Mouse (Mus musculus) megakaryocyte progenitor cell, adult 5-6 weeks (primary cell): Measurements from ENCODE around the gene Edc3. TPM values are rescaled to one million over a fixed set of nuclear protein-coding genes. Genes with fewer than 3 reads are reported as not detected.
A peak's percentile ranks its signal among the peaks of the same experiment; 100 is the strongest.

Experiments used
- ATAC-seq: replicated peaks from 2 replicates; pipeline ENCODE4 v1.8.0; 2016; ENCODE audit warnings: mild to moderate bottlenecking, moderate TSS enrichment, inconsistent platforms; ENCODE audit not compliant: poor library complexity
- total RNA-seq, 2 experiments: library from RNA; stranded (forward) in 1 of 2; stranded (reverse) in 1 of 2; fragments of 157-497, 149-512 nt in 1 of 2; fragments of 200-1000 nt in 1 of 2; gene quantifications; 2 replicates each; pipeline versions ENCODE4 v1.2.3 to v1.2.4; 2015 to 2017

The Edc3 gene
- total RNA-seq, 2 experiments from 2014 or later = 4.8 to 8.2 TPM

DNA sequence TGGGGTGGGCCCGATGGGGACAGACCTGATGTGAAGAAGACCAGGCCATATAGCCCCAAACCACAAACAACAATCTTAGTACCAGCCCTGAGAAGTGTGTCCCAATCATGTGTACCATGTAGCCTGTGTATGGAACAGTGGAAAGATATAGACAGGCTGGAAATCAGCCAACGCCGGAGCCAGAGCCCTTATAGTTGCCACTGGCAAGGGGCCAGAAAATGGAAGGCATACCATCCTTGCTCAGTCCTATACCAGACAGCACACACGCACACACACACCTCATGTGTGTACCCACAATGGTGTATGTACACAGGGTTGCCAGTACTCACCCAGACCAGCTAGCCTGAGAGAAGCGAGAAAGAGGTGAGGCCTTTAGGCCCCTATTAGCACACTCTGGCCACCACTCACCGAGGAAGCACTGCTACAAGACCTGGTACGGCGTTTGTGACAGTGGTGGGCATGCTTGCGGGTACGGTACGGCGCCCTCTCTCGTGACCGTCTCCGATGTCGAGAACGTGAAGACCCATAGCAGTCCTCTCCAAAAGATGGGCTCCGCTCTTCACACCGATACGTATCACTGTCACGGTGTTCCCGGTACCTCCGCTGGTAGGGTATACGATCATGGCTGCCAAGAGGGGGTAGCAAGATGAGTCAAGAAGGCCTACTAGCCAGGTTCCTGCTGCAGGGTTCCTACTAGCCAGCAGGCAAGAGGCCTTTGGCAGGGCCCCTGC is 52.2 kb downstream of the Edc3 start:
- no peak for ATAC-seq

DNA sequence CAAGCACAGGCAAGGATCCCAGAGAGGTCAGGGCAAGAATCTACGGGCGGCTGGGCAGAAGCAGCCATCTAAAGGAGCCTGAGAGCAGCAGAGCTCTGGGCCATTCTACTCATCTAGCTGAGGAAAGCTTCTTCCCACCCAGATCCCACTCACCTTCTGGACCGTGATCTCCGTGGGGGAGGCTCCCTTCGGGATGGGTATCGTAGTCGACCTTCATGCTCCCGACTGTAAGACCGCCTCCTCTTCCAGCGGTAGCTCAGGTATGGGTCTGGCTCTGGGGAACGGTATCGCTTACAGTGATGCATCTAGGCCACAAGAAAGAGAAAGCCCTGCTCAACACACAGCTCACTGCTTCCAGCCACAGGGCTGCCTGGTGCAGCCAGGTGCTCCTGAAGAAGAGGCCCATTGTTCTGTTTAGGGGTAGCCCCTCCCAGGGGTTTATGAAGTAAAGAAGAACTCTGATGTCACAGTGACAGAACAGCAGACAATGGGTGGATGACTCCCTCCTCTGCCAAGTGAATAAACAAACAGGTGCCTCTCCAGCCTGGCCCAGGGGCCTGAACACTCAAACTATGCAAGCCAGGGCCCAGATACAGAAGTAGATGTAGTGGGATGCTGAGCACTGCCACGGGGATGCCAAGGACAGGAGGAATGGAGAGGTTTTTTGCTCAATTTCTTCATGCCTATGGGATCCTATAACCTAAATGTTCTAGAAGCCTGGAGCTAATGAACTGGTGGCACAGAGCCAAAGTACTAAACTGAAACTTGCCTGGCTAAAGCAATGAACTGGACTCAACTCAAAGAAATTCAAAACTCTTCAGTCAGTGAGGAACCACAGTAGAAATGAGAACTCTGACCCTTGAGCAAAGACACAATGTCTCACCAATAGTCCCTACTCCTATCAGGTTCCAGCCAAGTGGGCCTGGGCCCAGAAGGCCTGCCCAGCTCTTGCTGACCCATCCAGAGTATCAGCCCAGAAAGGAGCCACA is 53.5 kb downstream of the Edc3 start:
- ATAC-seq = no peak

DNA sequence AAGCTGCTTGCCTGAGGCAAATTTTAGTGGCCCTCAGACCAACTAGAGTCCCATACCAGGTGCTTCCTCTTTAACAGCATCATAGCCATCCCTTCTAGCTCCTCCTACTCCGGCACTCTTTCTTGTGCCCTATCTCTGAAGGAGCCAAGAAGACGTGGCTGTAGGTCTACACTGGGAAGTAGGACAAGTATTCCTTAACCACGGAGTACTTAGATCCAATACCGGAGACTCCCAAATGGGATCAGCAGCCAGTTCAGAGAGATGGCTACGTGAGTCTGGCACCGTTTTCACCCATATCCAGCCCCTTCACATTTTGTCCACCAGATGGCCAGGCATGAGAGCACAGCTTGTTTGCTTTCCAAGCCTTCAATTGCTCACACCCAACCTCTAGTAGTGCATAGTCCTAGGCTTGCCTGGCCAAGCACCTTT is 54.2 kb downstream of the Edc3 start:
- no peak for ATAC-seq

DNA sequence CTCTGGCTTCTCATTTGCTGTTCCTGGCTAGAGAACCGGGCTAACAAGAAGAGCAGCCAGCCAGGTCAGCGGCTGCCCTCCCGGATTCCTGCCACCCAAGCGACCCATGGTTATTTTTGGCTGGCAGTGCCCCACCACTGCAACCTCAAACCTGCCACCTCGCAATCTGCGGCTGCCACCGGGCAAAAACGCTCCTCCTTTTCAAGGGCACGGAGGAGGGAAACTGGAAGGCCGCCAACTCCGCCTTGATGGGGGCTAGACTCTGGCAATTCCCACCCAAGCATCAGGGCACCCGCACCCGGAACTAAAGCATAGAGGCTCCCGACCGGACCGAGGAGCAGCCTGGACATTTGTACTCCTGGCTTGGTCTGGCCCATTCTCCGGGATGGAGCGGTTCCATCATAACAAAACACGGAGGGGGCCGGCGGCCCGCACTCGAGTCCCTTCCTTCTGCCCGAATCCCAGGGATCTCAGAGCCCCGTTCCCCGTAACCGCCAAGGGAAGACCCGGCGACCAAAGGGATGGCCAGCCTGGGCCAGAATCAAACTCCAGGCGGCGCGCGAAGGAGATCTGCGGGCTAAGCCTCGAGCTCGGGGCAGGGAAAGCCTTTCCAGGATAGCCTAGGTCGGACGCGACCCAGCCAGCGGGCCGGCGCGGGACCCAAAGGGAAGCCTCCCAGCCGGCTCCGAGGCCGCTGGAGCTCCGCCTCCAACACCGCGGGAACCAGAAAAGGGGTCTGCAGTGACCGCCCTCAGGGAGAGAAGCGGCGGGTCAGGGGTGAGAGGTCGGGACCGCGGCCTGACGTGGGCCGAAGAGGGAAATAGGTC is 56.0 kb downstream of the Edc3 start:
- ATAC-seq = peak; percentile 19

DNA sequence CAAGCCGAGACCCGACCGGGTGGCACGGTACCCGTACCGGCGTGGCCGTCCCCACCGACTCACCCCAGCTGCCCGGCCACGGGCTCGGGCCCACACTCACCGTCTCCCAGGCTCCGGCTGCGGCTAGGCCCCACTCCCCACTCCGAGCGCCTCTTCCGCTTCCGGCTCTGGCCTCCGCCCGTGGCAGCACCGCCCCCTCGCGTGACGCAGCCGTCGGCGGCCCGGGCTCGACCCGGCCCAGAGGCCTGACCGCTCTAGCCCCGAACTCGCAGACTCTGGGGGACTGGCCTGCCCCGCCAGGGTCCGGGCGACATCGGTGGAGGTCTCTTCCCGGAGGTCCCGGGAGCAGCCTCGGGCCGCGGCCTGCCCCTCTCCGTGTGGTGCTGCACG is 56.6 kb downstream of the Edc3 start:
- ATAC-seq = peak; percentile 68

DNA sequence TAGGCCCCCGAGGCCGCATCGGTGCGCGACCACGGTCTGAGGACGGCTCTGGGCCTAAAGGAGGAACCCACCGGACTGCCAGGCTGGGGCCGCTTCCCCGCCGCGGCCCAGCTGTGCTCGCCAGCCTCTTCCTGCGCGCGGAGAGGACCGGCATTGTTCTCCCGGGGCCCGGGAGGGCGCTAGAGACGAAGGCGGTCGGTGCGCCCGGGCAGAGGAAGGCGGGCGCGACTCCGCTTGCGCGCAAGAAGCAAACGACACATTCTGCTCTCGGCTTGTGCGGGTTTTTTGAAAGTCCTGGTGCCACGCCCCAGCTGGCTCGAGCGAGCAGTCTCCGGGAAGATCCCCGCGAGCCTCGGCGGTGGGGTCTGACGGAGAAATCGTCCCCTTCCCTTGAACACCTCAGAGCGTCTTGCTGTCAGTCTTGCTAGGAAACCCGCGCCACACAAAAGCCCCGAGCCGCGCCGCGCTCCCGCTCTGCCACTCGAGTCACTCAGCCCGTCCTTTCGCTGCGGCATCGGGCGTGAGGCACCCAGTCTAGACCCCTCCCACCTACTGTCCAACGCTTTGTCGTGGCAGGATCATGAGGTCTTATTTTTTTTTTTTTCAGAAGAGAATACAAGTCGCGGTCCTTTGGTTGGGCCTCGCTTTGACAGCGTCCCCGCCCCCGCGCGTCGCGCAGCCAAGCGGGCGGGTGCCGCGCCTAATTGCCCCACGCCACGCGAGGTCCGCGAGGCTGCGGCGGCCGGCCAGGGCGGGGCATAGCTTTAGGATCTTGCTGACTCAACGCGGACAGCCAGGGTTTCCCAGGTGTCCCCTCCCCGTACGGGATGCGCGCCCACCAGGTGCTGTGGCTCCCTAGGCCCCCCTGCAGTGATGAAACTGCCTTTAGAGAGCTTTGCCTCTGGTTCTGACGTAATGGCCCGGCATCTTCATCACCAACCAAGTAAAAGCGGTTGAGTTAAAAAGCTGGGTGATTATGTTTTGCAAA is 57.3 kb downstream of the Edc3 start, which contains the start of gene Clk3:
Clk3 (minus strand) TSS at position 497 of the 988 bp plus-strand sequence.
- ATAC-seq = peak; percentile 14

DNA sequence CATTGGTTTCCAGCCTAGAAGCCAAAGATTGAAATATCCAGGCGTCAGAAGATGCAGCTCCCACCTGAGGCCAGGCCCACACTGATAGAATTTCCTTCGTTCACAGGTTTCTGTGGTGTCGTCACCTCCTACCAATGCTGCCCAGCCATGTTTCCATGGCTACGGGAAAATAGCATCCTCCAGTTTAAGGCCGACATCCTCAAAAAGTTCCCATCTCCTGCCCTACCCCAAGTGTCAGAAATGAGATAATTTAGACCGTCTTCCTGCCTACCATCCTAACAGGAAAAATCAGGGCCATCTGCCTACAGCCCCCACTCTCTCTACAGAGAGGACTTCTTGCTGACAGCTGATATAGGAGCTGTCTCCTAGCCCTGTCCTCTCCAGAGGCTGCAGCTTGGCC is 58.1 kb downstream of the Edc3 start:
- no peak for ATAC-seq

DNA sequence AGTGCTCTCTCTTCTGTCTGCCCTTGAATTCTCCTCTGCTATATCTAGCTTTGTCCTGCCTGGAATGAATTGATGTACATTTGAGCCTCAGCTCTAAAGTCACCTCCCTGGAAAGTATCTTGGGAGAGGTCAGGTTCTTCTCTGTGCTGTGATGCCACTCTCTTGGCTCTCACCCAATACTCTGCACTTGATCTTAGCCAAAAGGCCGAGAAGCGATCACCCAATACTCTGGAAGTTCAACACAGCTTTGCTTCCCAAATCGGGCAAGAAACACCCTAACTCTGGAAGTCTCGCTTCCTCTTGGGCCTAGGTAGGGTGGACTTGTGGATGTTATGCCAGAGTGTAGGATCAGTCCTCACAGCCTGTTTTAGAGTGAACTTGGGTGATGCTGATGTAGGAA is 58.9 kb downstream of the Edc3 start:
- ATAC-seq = no peak

DNA sequence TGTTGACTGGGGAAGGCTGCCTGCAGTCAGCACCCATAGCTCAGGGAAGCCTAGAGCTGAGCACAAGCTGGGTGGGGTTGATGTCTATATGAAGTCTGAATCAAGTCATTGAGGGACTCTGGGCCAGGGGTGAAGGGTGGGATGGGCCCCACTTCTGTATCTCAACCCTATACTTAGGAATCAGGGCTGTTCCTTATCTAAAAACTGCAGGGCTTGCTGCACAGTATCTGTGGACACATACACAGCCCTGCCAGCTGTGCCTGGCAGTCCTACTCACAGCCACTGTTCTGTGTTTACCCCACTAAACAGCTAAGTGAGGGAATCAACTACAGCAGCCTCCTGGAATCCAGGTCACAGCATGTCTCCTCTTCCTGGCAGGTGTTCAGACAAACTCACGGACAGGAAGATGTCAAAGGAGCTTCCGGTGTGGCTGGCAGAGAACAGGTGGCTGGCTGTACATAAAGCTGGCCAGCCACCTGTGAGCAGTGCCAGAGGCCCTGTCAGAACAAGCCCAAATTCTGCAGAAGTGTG is 61.3 kb downstream of the Edc3 start:
- peak; percentile 52 for ATAC-seq

DNA sequence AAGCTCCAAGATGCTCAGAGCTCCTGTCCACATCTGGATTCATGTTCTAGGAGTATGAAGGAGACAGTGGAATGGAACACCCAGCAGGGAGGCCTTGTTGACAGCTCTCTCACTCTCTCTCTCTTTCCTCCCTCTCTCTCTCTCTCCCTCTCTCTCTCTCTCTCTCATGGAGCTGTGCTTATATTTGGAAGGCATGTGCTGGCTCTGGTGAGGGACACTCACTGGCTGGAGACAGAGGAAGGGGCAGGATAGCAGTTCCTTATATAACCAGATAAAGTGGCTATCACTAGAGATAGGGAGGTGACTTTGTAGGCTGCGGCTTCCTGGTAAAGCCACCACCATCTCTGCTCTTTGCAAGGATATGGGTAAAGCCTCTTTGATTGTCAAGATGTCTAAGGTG is 61.9 kb downstream of the Edc3 start:
- ATAC-seq = no peak

DNA sequence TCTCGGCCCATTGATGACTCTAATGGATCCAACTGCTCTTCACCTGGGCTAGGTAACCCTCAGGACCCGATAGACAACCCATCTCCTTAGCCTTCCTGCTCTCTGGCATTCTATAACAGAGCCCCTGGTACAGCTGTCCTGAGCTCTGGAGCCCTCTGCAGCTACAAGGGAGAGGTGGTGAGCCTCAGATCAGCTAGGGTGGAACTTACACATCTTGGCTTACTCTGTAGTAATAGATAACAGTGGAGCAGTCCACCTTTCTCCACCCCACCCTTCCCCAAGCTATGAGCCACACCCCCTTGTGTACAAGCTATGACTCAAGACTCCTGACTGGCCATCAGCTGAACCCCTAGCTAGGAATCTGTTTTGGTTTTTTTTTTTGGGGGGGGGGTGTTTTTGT is 62.5 kb downstream of the Edc3 start:
- ATAC-seq = peak; percentile 62

DNA sequence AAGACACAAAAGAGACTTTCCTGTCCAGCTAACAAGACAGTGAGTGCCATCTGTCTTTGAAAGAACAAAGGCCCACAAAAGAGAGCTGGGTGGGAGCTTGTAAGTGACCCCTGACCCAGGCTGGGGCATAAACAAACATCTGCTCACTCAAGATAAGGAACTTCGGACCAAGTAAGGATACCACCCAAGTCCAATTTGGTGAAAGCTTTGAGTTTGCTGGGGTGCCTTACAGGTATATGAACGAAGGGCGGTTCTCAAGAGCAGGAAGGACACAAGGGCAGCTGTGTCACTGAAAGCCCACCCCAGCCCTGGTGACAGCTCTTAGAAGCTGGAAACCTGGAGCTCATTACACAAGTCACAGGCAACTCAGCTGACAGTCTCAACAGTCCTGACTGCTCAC is 65.4 kb downstream of the Edc3 start:
- ATAC-seq = no peak

DNA sequence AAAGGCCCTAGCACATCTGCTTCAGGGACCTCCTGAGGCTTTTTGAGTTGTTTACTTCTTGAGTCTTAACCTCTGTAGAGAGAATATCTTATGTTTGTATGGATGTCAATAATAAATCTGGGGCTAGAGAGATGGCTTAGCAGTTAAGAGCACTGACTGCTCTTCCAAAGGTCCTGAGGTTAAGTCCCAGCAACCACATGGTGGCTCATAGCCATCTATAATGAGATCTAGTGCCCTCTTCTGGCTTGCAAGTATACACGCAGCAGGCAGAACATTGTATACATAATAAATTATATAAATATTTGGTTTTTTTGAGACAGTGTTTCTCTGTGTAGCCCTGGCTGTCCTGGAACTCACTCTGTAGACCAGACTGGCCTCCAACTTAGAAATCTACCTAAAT is 65.8 kb downstream of the Edc3 start:
- ATAC-seq = no peak

DNA sequence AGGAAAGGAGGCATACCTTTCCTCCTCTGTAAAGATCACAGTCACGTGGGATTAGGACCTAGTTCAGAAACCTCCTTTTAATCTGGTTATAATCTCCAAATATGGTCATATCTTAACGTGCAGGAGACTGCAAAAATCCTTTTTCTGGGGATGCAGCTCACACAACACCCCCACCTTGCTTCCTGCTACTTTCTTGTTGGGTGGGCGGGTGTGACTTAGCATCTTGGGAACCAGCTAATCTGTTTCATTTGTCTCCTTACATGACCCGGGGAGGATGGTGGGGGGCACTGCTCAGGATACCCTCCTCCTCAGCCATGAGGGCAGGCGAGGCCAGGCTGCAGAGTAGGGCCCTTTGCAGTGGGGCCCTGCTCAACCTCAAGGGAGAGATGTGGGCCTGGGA is 66.7 kb downstream of the Edc3 start:
- ATAC-seq = no peak

DNA sequence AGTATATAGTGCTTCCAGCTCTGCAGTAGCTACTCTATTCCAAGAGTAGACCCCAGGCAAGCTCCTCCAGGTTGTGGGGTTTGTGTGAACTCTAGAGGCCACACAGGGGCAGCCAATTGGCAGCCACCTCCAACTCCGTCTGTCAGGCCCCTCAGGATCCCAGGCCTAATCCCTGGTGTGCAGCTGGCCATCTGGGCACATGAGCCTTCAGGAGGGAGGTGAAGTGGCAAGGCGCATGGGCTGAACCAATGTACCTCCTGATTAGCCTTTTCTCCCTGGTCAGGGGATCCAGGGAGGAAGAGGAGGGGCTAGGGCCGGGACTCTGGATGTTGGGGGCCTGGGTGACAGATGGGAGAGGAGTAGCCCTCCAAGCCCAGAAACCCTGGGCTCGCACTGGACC is 67.4 kb downstream of the Edc3 start:
- ATAC-seq = no peak

DNA sequence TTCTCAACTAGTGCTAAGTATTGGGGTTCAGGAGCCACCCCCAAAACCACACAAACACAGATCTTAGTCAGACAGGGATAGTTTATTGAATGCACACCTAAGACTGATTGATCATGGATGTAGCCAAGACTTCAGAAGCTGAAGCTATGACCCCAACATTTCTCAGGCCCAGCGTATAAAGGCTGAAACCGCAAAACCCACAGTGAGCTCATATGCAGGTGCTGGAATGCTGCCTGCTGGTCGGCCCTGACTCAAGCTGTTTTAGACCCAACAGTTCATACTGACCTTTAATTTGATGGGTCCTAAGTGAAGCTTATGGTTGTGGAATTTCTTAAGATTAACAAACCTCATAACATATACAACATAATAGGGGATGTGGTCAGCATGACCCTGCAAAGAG is 74.3 kb downstream of the Edc3 start:
- no peak for ATAC-seq

DNA sequence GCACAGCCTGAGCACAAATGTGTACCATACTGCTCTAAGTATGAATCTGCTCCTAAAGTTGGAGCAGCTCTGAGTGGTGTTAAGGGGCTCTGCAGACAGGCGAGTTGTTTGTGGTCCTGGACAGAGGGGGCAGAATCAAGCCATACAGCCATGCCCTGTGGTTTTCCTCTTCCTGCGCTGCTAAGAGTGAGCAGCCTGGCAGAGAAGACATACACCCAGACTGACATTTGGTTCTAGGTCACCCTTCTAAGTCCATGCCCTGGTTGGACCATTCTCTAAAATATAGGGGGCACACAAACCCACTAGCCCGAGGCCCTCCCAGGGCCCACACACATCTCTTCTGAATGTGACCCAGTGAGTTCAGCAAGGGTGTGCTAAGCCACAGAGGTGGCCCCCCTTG is 81.4 kb downstream of the Edc3 start:
- peak; percentile 72 for ATAC-seq

DNA sequence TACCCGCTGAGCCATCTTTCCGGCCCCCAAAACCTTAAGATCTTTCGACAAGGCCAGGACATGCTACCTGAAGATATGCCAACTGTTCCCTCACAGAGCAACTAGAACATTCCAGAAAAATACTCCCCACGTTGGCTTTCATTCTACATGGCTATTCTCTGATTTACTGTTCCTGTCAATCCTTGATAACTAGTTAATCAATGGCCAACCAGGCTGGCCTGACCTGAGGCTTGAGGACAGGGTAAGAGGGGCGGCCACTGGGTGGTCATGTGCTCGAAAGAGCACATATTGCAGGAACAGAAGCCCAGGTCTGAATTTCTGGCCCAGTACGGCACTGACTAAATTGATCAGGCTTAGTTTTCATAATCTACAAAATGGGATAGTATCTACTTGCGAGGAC is 89.1 kb downstream of the Edc3 start:
- no peak for ATAC-seq

DNA sequence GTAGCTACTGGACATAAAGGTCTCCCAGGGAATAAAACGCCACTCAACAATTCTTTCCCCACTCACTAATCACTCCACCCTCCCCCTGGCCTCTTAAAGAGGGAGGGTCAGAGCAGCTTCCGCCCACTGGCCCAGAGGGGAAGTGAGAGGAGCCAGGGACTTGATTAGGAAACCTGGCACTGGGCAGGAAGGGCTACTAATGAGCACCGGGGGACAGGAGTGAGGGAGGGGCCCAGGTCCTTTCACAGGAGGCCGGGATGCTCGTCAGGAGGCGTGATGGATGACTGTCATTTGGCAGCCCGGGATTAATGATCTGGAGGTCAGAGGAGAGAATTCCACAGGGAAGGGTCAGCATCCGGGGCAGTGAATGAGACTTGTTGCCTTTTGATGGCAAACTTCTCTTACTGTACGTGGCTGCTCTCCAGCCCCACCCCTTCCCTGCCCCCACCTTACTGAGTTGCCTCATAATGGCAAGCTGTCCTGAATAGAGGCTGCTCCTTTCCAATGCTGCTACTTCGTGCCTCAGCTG is 90.4 kb downstream of the Edc3 start:
- peak; percentile 60 for ATAC-seq
